Mouse (Mus musculus): Measurements from ENCODE around the gene Ifnl2.

The Ifnl2 gene

GRCm38 (mm10) chr7:28490903-28491302 lies 19.4 kb downstream of the Ifnl2 start:
- CTCF ChIA-PET: no interaction called here

GRCm38 (mm10) chr7:28490410-28490809 lies 19.8 kb downstream of the Ifnl2 start:
- CTCF ChIA-PET: no interaction called here

GRCm38 (mm10) chr7:28488030-28488491 lies 22.2 kb downstream of the Ifnl2 start:
- CTCF ChIA-PET: interaction anchor here (0.7 kb wide), 1 partner anchor 39 kb away, joined by 27 read pairs; no protein-coding TSS in a partner anchor

- CTCF ChIA-PET: no interaction called here
Observed at GRCm38 (mm10) chr7:28484192-28484591, 26.1 kb downstream of the Ifnl2 start.

GRCm38 (mm10) chr7:28482854-28483253 lies 27.4 kb downstream of the Ifnl2 start:
- CTCF ChIA-PET: no interaction called here

- CTCF ChIA-PET: no interaction called here
Observed at GRCm38 (mm10) chr7:28478854-28479253, 31.4 kb downstream of the Ifnl2 start.

GRCm38 (mm10) chr7:28477363-28477762 lies 32.9 kb downstream of the Ifnl2 start:
- CTCF ChIA-PET: no interaction called here

- CTCF ChIA-PET: no interaction called here
Observed at GRCm38 (mm10) chr7:28476191-28476590, 34.1 kb downstream of the Ifnl2 start.

GRCm38 (mm10) chr7:28467213-28467751 lies 43.0 kb downstream of the Ifnl2 start:
- CTCF ChIA-PET: no interaction called here

- CTCF ChIA-PET: interaction anchor here (0.6 to 0.7 kb wide), 2 partner anchors 421 to 776 kb away, joined by 5 read pairs; no protein-coding TSS in a partner anchor
Observed at GRCm38 (mm10) chr7:28466721-28467212, 43.5 kb downstream of the Ifnl2 start.

- CTCF ChIA-PET: interaction anchor here (0.6 kb wide), 1 partner anchor 171 kb away, joined by 13 read pairs; no protein-coding TSS in a partner anchor
Observed at GRCm38 (mm10) chr7:28464416-28465212, 45.6 kb downstream of the Ifnl2 start.

GRCm38 (mm10) chr7:28462769-28463168 lies 47.5 kb downstream of the Ifnl2 start:
- CTCF ChIA-PET: interaction anchor here (0.7 kb wide), 1 partner anchor 50 kb away, joined by 5 read pairs; no protein-coding TSS in a partner anchor

- CTCF ChIA-PET: no interaction called here
Observed at GRCm38 (mm10) chr7:28460361-28460760, 49.9 kb downstream of the Ifnl2 start.
